Mouse (Mus musculus) left cerebral cortex, postnatal 14 days (tissue): ENCODE results near the gene Irs2. TPM values are rescaled to one million over a fixed set of nuclear protein-coding genes. Genes with fewer than 3 reads are reported as not detected.

Experiments used
- DNase-seq, 2 experiments: peaks; one replicate each; pipeline ENCODE4 v3.0.0; 2021 to 2022; ENCODE audit warnings: low spot score in 2 of 2, mixed read lengths in 1 of 2
- intact Hi-C: fragments of 180-260 bp; cut with DNase I; formaldehyde crosslinking; loops from one replicate; pipeline ENCODE4 v1.15.1; 2025
- total RNA-seq, 2 experiments: library from RNA; stranded (reverse); gene quantifications; 2 replicates each; pipeline ENCODE4 v1.2.3; 2021

Gene Irs2
- total RNA-seq, 2 experiments from 2014 or later: 53.0 to 60.0 TPM

GRCm38 (mm10) chr8:11010913-11011605, 2.8 kb upstream of the Irs2 start:
- intact Hi-C loops: loop anchor here (5.0 kb wide), 2 partner anchors 161 to 176 kb away; no protein-coding TSS in a partner anchor
- DNase-seq: peak in 1 of 2 experiments; percentile 15

GRCm38 (mm10) chr8:11010398-11010797, 2.1 kb upstream of the Irs2 start:
- no peak for DNase-seq
- intact Hi-C loops: loop anchor here (5.0 kb wide), 2 partner anchors 162 to 177 kb away; no protein-coding TSS in a partner anchor

- DNase-seq: peak; percentile 77 to 89
- intact Hi-C loops: loop anchor here (5.0 to 10.0 kb wide), 7 partner anchors 85 to 535 kb away; no protein-coding TSS in a partner anchor
Observed at GRCm38 (mm10) chr8:11009431-11010071, 1.3 kb upstream of the Irs2 start.

GRCm38 (mm10) chr8:11008842-11009420, 673 bp upstream of the Irs2 start:
- peak; percentile 98 to 99 for DNase-seq
- intact Hi-C loops: loop anchor here (5.0 to 10.0 kb wide), 5 partner anchors 84 to 534 kb away; no protein-coding TSS in a partner anchor

- peak; percentile 54 to 55 for DNase-seq
- intact Hi-C loops: loop anchor here (2.0 to 10.0 kb wide), 6 partner anchors 83 to 569 kb away; no protein-coding TSS in a partner anchor
Observed at GRCm38 (mm10) chr8:11007581-11008378, 478 bp downstream of the Irs2 start.

- peak; percentile 87 to 93 for DNase-seq
- intact Hi-C loops: loop anchor here (2.0 to 10.0 kb wide), 6 partner anchors 82 to 568 kb away; no protein-coding TSS in a partner anchor
Observed at GRCm38 (mm10) chr8:11007001-11007580, 1.2 kb downstream of the Irs2 start.

GRCm38 (mm10) chr8:11006276-11006630, 2.0 kb downstream of the Irs2 start:
- intact Hi-C loops: loop anchor here (2.0 to 10.0 kb wide), 6 partner anchors 81 to 567 kb away; no protein-coding TSS in a partner anchor
- no peak for DNase-seq

- DNase-seq: no peak
- intact Hi-C loops: loop anchor here (2.0 to 10.0 kb wide), 6 partner anchors 81 to 567 kb away; no protein-coding TSS in a partner anchor
Observed at GRCm38 (mm10) chr8:11005460-11006275, 2.6 kb downstream of the Irs2 start.

- intact Hi-C loops: loop anchor here (5.0 to 10.0 kb wide), 5 partner anchors 80 to 530 kb away; no protein-coding TSS in a partner anchor
- DNase-seq: no peak
Observed at GRCm38 (mm10) chr8:11004781-11005459, 3.3 kb downstream of the Irs2 start.

GRCm38 (mm10) chr8:11003917-11004470, 4.3 kb downstream of the Irs2 start:
- intact Hi-C loops: loop anchor here (10.0 kb wide), 2 partner anchors 79 to 529 kb away; no protein-coding TSS in a partner anchor
- DNase-seq: no peak

GRCm38 (mm10) chr8:11003253-11003652, 5.0 kb downstream of the Irs2 start:
- intact Hi-C loops: loop anchor here (10.0 kb wide), 2 partner anchors 78 to 528 kb away; no protein-coding TSS in a partner anchor
- DNase-seq: no peak

- intact Hi-C loops: loop anchor here (10.0 kb wide), 2 partner anchors 78 to 528 kb away; no protein-coding TSS in a partner anchor
- no peak for DNase-seq
Observed at GRCm38 (mm10) chr8:11002816-11003215, 5.4 kb downstream of the Irs2 start.

- intact Hi-C loops: loop anchor here (10.0 kb wide), 2 partner anchors 76 to 526 kb away; no protein-coding TSS in a partner anchor
- peak in 1 of 2 experiments; percentile 54 for DNase-seq
Observed at GRCm38 (mm10) chr8:11001062-11001549, 7.2 kb downstream of the Irs2 start.

- intact Hi-C loops: no loop called here
Observed at GRCm38 (mm10) chr8:10999538-10999937, 8.7 kb downstream of the Irs2 start.

GRCm38 (mm10) chr8:10996247-10996646, 12.0 kb downstream of the Irs2 start:
- intact Hi-C loops: no loop called here
- no peak for DNase-seq

More at GRCm38 (mm10) chr8:10999538-10999937, 8.7 kb downstream of the Irs2 start:
- DNase-seq: no peak

- intact Hi-C loops: no loop called here
Observed at GRCm38 (mm10) chr8:10995756-10996155, 12.5 kb downstream of the Irs2 start.

More at GRCm38 (mm10) chr8:10995756-10996155, 12.5 kb downstream of the Irs2 start:
- no peak for DNase-seq
